Mouse (Mus musculus) heart, adult 2 months (tissue): Measurements from ENCODE around the gene Sugp2.
A peak's percentile ranks its signal among the peaks of the same experiment; 100 is the strongest.

ENCODE experiments used
- CTCF ChIP-seq: fragments of 200-600 bp; IDR thresholded peaks from 2 replicates; pipeline ENCODE4 v1.8.1; 2022; ENCODE audit warnings: antibody characterized with exemption, mild to moderate bottlenecking, moderate library complexity
- EP300 ChIP-seq: fragments of 200-500 bp; IDR thresholded peaks from 2 replicates; pipeline ENCODE4 v1.6.1; 2011; ENCODE audit warnings: low read depth, low read length, control low read depth; ENCODE audit not compliant: insufficient read depth
- POLR2A ChIP-seq: fragments of 200-500 bp; IDR thresholded peaks from 2 replicates; pipeline ENCODE4 v1.6.1; 2011; ENCODE audit warnings: mild to moderate bottlenecking, low read depth, low read length, control low read depth; ENCODE audit not compliant: insufficient read depth

- TF ChIP-seq CTCF (no peak), EP300 (peak; percentile 81), POLR2A (peak; percentile 51; the same call in 1 of the 2 replicates)
Measured at GRCm38 (mm10) chr8:70276476-70276875, 42.5 kb downstream of the Sugp2 start.
